Mouse (Mus musculus): ENCODE data around the gene Vtcn1. TPM values are rescaled to one million over a fixed set of nuclear protein-coding genes. Genes with fewer than 3 reads are reported as not detected.
A peak's percentile ranks its signal among the peaks of the same experiment; 100 is the strongest.

The Vtcn1 gene
- polyA plus RNA-seq, 1 experiment from 2014 or later, result not detected

DNA sequence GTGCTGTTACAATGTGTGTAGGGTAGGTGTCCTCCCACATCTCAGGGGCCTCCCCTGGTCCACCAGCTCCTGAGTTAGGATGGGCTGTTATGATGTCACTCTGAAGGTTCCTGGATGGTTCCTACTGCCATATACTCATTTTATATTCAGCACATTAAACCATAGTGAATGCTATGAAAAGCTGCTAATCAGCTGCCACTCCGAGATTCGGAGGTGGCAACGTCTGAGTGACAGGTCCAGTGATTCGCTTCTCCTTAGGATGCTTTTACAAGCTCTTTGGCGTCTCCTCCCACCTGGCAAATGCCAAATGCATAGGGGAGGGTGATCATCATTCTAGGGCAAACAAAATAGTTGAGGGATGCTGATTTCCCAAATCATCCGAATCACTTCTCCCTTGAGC is 70.2 kb downstream of the Vtcn1 start:
- WGBS, result 75% methylated on average over 6 of the region's 6 CpGs

DNA sequence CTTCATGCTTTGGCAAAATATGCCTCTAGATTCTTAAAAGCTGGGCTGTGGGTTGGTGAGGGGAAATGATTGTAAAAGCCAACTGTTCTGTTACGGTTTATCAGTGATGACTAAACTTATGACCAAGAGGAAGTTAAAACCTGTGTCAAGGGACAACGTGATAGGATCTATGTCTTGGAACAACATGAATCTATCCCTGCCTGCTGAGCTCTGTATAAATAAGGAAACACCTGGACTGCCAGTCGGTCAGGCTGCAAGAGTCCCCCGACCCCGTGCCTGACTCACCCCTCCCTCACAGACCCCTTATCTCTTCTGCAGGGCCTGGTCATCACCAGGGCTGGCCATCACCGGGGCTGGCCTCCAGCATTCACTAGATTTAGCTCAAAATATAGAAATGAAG is 80.9 kb downstream of the Vtcn1 start:
- no peaks in the 10 kb centered on the region for H3K9me3 ChIP-seq (ENCODE audit: control insufficient read depth, low read length)
- no peaks in the 10 kb centered on the region; the same call in 1 of the 2 replicates for H3K4me1 ChIP-seq (replicated peaks; ENCODE audit: control insufficient read depth, insufficient read depth, low read length)
- no peak overlapping the region for H3K27ac ChIP-seq (ENCODE audit: low read depth, low read length)
- no peaks in the 10 kb centered on the region for H3K36me3 ChIP-seq (ENCODE audit: control insufficient read depth, insufficient read depth, low read length)
- DNase-seq (ENCODE audit: low spot score), result no peak
- ATAC-seq (replicated peaks; ENCODE audit: low FRiP score), result no peak
- H3K4me3 ChIP-seq (ENCODE audit: low read depth, low read length), result no peak overlapping the region
- 21% methylated on average over 6 of the region's 6 CpGs for WGBS
- H3K27me3 ChIP-seq (replicated peaks; ENCODE audit: control insufficient read depth, insufficient read depth, low read length), result no peaks in the 10 kb centered on the region
- no peak overlapping the region for H3K4me2 ChIP-seq
- no peak overlapping the region for H3K9ac ChIP-seq (ENCODE audit: low read depth, low read length)

More for the DNA sequence above, 70.2 kb downstream of the Vtcn1 start:
- Histone ChIP-seq H3K36me3 (ENCODE audit: control insufficient read depth, insufficient read depth, low read length) (no peaks in the 10 kb centered on the region), H3K9me3 (ENCODE audit: control insufficient read depth, low read length) (no peaks in the 10 kb centered on the region), H3K4me1 (replicated peaks; ENCODE audit: control insufficient read depth, insufficient read depth, low read length) (no peaks in the 10 kb centered on the region), H3K27me3 (replicated peaks; ENCODE audit: control insufficient read depth, insufficient read depth, low read length) (no peaks in the 10 kb centered on the region), H3K9ac (ENCODE audit: low read depth, low read length) (no peak overlapping the region), H3K4me2 (no peak overlapping the region), H3K27ac (ENCODE audit: low read depth, low read length) (no peak overlapping the region), H3K4me3 (ENCODE audit: low read depth, low read length) (no peak overlapping the region)
- DNase-seq (ENCODE audit: low spot score) (no peak), ATAC-seq (replicated peaks; ENCODE audit: low FRiP score) (no peak)

DNA sequence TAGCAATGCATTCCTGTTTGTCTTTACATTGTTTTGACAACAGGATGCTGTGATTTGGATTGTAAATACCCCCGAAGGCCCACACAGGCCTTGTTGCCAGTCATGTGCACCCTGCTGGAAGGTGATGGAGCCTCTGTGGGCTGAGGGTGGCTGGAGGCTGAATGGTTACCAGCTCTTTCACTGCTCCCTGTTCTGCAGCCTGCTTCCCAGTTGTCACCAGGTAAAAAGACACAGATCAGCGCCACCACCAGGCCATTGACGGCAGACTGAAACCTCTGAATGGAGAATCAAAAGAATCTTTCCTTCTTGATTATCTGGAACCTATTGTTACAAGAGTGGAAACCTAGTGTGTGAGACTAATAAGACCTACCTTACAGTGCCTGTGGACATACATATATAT is 81.7 kb downstream of the Vtcn1 start:
- Histone ChIP-seq H3K4me2 (no peak overlapping the region), H3K4me1 (replicated peaks; ENCODE audit: control insufficient read depth, insufficient read depth, low read length) (no peaks in the 10 kb centered on the region; the same call in 1 of the 2 replicates), H3K9me3 (ENCODE audit: control insufficient read depth, low read length) (no peaks in the 10 kb centered on the region), H3K27me3 (replicated peaks; ENCODE audit: control insufficient read depth, insufficient read depth, low read length) (no peaks in the 10 kb centered on the region), H3K36me3 (ENCODE audit: control insufficient read depth, insufficient read depth, low read length) (no peaks in the 10 kb centered on the region), H3K9ac (ENCODE audit: low read depth, low read length) (no peak overlapping the region), H3K4me3 (ENCODE audit: low read depth, low read length) (no peak overlapping the region), H3K27ac (ENCODE audit: low read depth, low read length) (no peak overlapping the region)
- 35% methylated on average over 3 of the region's 3 CpGs for WGBS
- DNase-seq (ENCODE audit: low spot score) (no peak), ATAC-seq (replicated peaks; ENCODE audit: low FRiP score) (no peak)

DNA sequence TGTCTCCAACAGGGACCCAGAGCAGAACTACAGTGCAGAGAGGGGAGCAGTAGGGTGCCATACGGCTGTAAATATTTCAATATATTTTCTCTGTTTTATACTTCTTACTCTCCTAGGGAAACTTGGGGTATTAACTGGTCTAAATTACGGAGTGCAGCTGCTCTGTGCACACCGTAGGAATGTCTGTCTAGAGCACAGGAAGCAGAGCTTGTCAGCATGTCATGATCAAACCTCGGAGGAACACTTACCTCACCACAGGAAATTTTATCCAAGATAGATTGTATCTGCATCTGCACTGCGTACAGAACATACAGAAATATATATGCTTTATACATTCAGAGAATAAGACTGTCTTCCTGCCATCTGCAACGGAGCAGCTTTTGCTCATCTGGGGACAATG is 83.3 kb downstream of the Vtcn1 start:
- no peaks in the 10 kb centered on the region; the same call in 1 of the 2 replicates for H3K4me1 ChIP-seq (replicated peaks; ENCODE audit: control insufficient read depth, insufficient read depth, low read length)
- H3K9me3 ChIP-seq (ENCODE audit: control insufficient read depth, low read length), result no peaks in the 10 kb centered on the region
- ATAC-seq (replicated peaks; ENCODE audit: low FRiP score) (no peak), DNase-seq (ENCODE audit: low spot score) (no peak)
- H3K36me3 ChIP-seq (ENCODE audit: control insufficient read depth, insufficient read depth, low read length), result no peaks in the 10 kb centered on the region
- no peaks in the 10 kb centered on the region for H3K27me3 ChIP-seq (replicated peaks; ENCODE audit: control insufficient read depth, insufficient read depth, low read length)
- no peak overlapping the region for H3K9ac ChIP-seq (ENCODE audit: low read depth, low read length)
- no peak overlapping the region for H3K4me3 ChIP-seq (ENCODE audit: low read depth, low read length)
- no peak overlapping the region for H3K4me2 ChIP-seq
- H3K27ac ChIP-seq (ENCODE audit: low read depth, low read length), result no peak overlapping the region
- 44% methylated on average over 6 of the region's 6 CpGs for WGBS

DNA sequence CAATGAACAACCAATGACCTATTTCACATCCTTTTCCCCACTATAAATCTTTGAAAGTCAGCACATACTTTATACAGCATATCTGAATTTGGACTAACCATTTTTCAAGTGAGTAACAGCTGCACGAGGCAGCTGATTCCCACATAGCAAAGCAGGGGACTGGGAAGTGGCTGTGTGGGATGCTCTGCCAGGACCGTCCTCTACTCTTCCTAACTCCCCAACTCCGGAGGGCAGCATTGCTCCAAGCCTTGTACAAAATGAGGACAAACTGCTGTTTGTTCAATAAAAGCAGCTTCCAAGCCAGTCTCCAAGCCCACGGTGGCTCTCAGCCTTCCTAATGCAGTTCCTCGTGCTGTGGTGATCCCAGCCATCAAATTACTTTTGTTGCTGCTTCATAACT is 85.4 kb downstream of the Vtcn1 start:
- 69% methylated on average over 5 of the region's 5 CpGs for WGBS
- Histone ChIP-seq H3K4me2 (no peak overlapping the region), H3K27ac (ENCODE audit: low read depth, low read length) (no peak overlapping the region), H3K4me3 (ENCODE audit: low read depth, low read length) (no peak overlapping the region), H3K9me3 (ENCODE audit: control insufficient read depth, low read length) (no peaks in the 10 kb centered on the region), H3K4me1 (replicated peaks; ENCODE audit: control insufficient read depth, insufficient read depth, low read length) (no peaks in the 10 kb centered on the region; the same call in 1 of the 2 replicates), H3K27me3 (replicated peaks; ENCODE audit: control insufficient read depth, insufficient read depth, low read length) (no peaks in the 10 kb centered on the region), H3K36me3 (ENCODE audit: control insufficient read depth, insufficient read depth, low read length) (no peaks in the 10 kb centered on the region), H3K9ac (ENCODE audit: low read depth, low read length) (no peak overlapping the region)
- ATAC-seq (replicated peaks; ENCODE audit: low FRiP score), result no peak
- DNase-seq (ENCODE audit: low spot score), result no peak

DNA sequence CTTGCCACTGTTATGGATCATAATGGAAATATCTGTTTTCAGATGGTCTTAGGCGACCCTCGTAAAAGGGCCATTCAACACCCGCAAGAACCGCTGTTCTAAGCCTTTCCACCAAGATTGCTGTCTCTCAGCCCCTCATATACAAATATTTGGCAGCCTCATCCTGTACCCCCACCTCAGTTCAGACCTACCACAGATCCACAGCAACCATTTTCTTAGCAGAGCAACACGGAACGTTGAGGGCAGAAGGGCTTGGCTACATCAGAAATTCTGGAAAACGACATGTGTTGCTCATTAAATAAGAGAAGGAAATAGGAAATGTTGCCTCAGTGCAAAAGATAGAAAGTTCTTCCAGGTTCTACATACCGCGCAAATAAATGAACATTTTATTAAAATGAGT is 85.8 kb downstream of the Vtcn1 start:
- Histone ChIP-seq H3K4me2 (no peak overlapping the region), H3K4me3 (ENCODE audit: low read depth, low read length) (no peak overlapping the region), H3K36me3 (ENCODE audit: control insufficient read depth, insufficient read depth, low read length) (no peaks in the 10 kb centered on the region), H3K9ac (ENCODE audit: low read depth, low read length) (no peak overlapping the region), H3K27ac (ENCODE audit: low read depth, low read length) (no peak overlapping the region), H3K9me3 (ENCODE audit: control insufficient read depth, low read length) (no peaks in the 10 kb centered on the region), H3K4me1 (replicated peaks; ENCODE audit: control insufficient read depth, insufficient read depth, low read length) (no peaks in the 10 kb centered on the region; the same call in 1 of the 2 replicates), H3K27me3 (replicated peaks; ENCODE audit: control insufficient read depth, insufficient read depth, low read length) (no peaks in the 10 kb centered on the region)
- WGBS, result 79% methylated on average over 9 of the region's 9 CpGs
- ATAC-seq (replicated peaks; ENCODE audit: low FRiP score), result no peak
- no peak for DNase-seq (ENCODE audit: low spot score)

DNA sequence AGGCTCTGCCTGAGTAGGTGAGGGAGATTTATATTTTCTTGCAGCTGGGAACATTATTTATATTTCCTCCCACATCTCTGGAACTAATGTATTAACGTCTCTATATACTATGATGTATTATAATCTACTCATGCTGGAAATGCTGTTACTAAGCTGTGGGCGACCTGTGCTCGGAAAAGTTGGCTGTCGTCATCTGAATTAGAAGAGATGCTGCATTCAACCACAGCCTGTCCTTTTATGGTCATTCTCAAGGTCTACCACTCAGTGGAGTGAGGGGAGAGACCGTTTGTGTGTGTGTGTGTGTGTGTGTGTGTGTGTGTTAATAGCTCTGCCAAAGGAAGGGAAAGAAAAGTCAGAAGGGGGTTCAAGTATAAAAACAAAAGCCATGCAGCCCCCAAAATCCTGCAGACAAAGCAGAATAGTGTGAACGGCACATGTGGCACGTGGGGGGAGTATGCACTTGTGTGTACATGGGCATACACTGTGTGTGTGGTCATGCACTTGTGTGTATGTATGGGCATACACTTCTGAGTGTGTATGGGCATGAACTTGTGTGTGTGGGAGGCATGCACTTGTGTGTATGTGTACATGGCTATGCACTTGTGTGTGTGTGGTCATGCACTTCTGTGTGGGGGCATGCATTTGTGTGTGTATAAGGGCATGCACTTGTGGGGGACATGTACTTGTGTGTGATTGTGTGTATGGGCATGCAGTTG is 86.4 kb downstream of the Vtcn1 start:
- no peaks in the 10 kb centered on the region for H3K4me1 ChIP-seq (replicated peaks; ENCODE audit: control insufficient read depth, insufficient read depth, low read length)
- no peak overlapping the region for H3K4me2 ChIP-seq
- WGBS, result 70% methylated on average over 7 of the region's 7 CpGs
- DNase-seq (ENCODE audit: low spot score), result no peak
- H3K9ac ChIP-seq (ENCODE audit: low read depth, low read length), result no peak overlapping the region
- no peaks in the 10 kb centered on the region for H3K9me3 ChIP-seq (ENCODE audit: control insufficient read depth, low read length)
- H3K36me3 ChIP-seq (ENCODE audit: control insufficient read depth, insufficient read depth, low read length), result no peaks in the 10 kb centered on the region
- H3K4me3 ChIP-seq (ENCODE audit: low read depth, low read length), result no peak overlapping the region
- no peaks in the 10 kb centered on the region for H3K27me3 ChIP-seq (replicated peaks; ENCODE audit: control insufficient read depth, insufficient read depth, low read length)
- H3K27ac ChIP-seq (ENCODE audit: low read depth, low read length), result no peak overlapping the region
- no peak for ATAC-seq (replicated peaks; ENCODE audit: low FRiP score)

DNA sequence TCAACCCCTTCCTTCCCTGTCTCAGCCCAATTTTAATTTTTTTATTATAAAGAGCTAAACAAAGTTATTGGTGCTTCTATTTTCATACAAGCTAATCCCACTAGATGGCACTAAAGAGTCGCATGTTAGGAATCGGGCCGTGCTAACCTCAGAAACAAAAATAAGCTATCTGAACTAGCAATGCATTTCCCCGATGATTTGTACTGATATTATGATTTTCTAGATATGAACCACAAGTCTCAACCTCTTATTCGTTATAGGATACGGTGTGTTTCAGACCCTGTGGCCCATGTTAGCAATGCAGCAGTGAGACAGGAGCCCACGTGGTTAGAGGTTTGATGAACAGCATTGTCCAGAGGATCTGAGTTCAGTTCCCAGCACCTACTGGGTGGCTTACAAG is 91.6 kb downstream of the Vtcn1 start:
- no peaks in the 10 kb centered on the region for H3K36me3 ChIP-seq (ENCODE audit: control insufficient read depth, insufficient read depth, low read length)
- H3K4me2 ChIP-seq, result peak overlapping the region; percentile 31; the same call in 1 of the 2 replicates
- H3K27me3 ChIP-seq (replicated peaks; ENCODE audit: control insufficient read depth, insufficient read depth, low read length), result no peaks in the 10 kb centered on the region
- no peak for DNase-seq (ENCODE audit: low spot score)
- no peak for ATAC-seq (replicated peaks; ENCODE audit: low FRiP score)
- 17% methylated on average over 7 of the region's 7 CpGs for WGBS
- H3K4me1 ChIP-seq (replicated peaks; ENCODE audit: control insufficient read depth, insufficient read depth, low read length), result 0 out of 2 replicates have a peak, but pooled peaks cover 3% of the 10 kb centered on the region
- H3K9me3 ChIP-seq (ENCODE audit: control insufficient read depth, low read length), result no peaks in the 10 kb centered on the region
- H3K4me3 ChIP-seq (ENCODE audit: low read depth, low read length), result no peak overlapping the region
- no peak overlapping the region for H3K9ac ChIP-seq (ENCODE audit: low read depth, low read length)
- H3K27ac ChIP-seq (ENCODE audit: low read depth, low read length), result no peak overlapping the region

DNA sequence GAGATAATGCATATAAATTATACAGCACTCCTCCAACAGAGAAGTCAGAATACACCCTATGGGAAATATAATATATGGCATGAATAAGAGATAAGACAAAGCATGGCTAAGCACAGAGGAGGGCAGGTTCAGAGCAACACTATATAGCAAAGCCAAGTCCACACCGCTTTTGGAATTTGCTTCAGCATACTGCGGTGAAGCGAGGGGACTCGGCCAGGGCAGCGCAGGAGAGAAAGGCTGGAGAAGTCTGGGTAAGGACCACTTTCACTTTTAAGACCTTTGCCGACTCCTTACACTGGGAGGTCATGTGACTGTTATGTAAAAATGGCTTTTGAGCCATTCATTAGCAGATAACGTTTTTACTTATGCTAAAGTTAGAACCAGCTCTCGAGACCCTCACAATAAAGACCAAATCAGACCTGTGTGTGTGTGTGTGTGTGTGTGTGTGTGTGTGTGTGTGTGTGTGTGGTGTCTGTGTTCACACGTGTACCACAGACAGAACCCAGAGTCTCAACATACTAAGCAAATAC is 95.4 kb downstream of the Vtcn1 start:
- Histone ChIP-seq H3K9ac (ENCODE audit: low read depth, low read length) (no peak overlapping the region), H3K4me1 (replicated peaks; ENCODE audit: control insufficient read depth, insufficient read depth, low read length) (peaks cover 10% of the 10 kb centered on the region), H3K36me3 (ENCODE audit: control insufficient read depth, insufficient read depth, low read length) (no peaks in the 10 kb centered on the region), H3K4me3 (ENCODE audit: low read depth, low read length) (no peak overlapping the region), H3K4me2 (peak overlapping the region; percentile 83), H3K27me3 (replicated peaks; ENCODE audit: control insufficient read depth, insufficient read depth, low read length) (no peaks in the 10 kb centered on the region), H3K27ac (ENCODE audit: low read depth, low read length) (no peak overlapping the region), H3K9me3 (ENCODE audit: control insufficient read depth, low read length) (no peaks in the 10 kb centered on the region)
- WGBS, result 75% methylated on average over 9 of the region's 9 CpGs
- no peak for ATAC-seq (replicated peaks; ENCODE audit: low FRiP score)
- no peak for DNase-seq (ENCODE audit: low spot score)
